Mouse (Mus musculus) brain, embryonic 14.5 days (tissue): Measurements from ENCODE around the gene Zcwpw1. TPM values are rescaled to one million over a fixed set of nuclear protein-coding genes. Genes with fewer than 3 reads are reported as not detected.

Experiments used
- DNase-seq: peaks from one replicate; pipeline ENCODE4 v3.0.0-alpha.2; 2011; ENCODE audit warnings: low read depth
- CTCF ChIP-seq: fragments of 200-500 bp; IDR thresholded peaks from 2 replicates; pipeline ENCODE4 v1.5.1; 2012; ENCODE audit warnings: inconsistent platforms, mild to moderate bottlenecking, moderate library complexity, borderline replicate concordance; ENCODE audit not compliant: insufficient read depth, insufficient read length; ENCODE audit errors: extremely low read depth
- POLR2A ChIP-seq: fragments of 200-500 bp; IDR thresholded peaks from 2 replicates; pipeline ENCODE4 v1.6.1; 2012; ENCODE audit warnings: mild to moderate bottlenecking, inconsistent platforms, borderline replicate concordance; ENCODE audit not compliant: poor library complexity, insufficient read depth, insufficient read length, severe bottlenecking; ENCODE audit errors: extremely low read depth
- polyA plus RNA-seq: library from polyadenylated mRNA; depleted of rRNA; stranded (reverse); fragments of >200 nt; gene quantifications from 2 replicates; pipeline ENCODE4 v1.2.3, GENCODE M21; 2012; rRNA removed

The Zcwpw1 gene
- polyA plus RNA-seq: 8.1 and 8.2 TPM in 2 replicates

GRCm38 (mm10) chr5:137787151-137787928, at the start of gene Zcwpw1, which contains the start of gene Mepce:
Gene Zcwpw1, plus strand, starts transcription at chr5:137787798.
Gene Mepce, minus strand, starts transcription at chr5:137787655.
- DNase-seq: peak; percentile 99

GRCm38 (mm10) chr5:137738516-137738915, 49.1 kb upstream of the Zcwpw1 start:
- peak; percentile 79 for DNase-seq
- TF ChIP-seq CTCF: peak; percentile 55
- no peak for TF ChIP-seq POLR2A

More at GRCm38 (mm10) chr5:137787151-137787928, at the start of gene Zcwpw1, which contains the start of gene Mepce:
- TF ChIP-seq POLR2A: peak; percentile 32; the same call in 1 of the 2 replicates
- TF ChIP-seq CTCF: peak; percentile 73

- TF ChIP-seq CTCF (no peak), POLR2A (no peak)
- no peak for DNase-seq
These were observed 48.1 kb upstream of the Zcwpw1 start for GRCm38 (mm10) chr5:137739471-137739870.

- DNase-seq: no peak
These were observed 47.1 kb upstream of the Zcwpw1 start for GRCm38 (mm10) chr5:137740506-137740905.

GRCm38 (mm10) chr5:137741023-137741931, 46.3 kb upstream of the Zcwpw1 start, which contains the start of gene Nyap1:
Gene Nyap1, minus strand, starts transcription at chr5:137741607.
- peak; percentile 37; the same call in 1 of the 2 replicates for TF ChIP-seq POLR2A
- peak; percentile 83 for TF ChIP-seq CTCF
- DNase-seq: peak; percentile 93

More at GRCm38 (mm10) chr5:137740506-137740905, 47.1 kb upstream of the Zcwpw1 start:
- TF ChIP-seq CTCF: no peak

- TF ChIP-seq POLR2A (no peak), CTCF (no peak)
- no peak for DNase-seq
These were observed 45.5 kb upstream of the Zcwpw1 start for GRCm38 (mm10) chr5:137742048-137742447.

- no peak for DNase-seq
- TF ChIP-seq POLR2A (no peak), CTCF (no peak)
These were observed 44.8 kb upstream of the Zcwpw1 start for GRCm38 (mm10) chr5:137742836-137743235.

- peak; percentile 80 for DNase-seq
- no peak for TF ChIP-seq CTCF
- TF ChIP-seq POLR2A: no peak
These were observed 43.4 kb upstream of the Zcwpw1 start for GRCm38 (mm10) chr5:137744197-137744596.

- no peak for TF ChIP-seq CTCF
- TF ChIP-seq POLR2A: no peak
These were observed 42.1 kb upstream of the Zcwpw1 start, which contains the start of gene Tsc22d4 for GRCm38 (mm10) chr5:137745214-137746171. Gene Tsc22d4, plus strand, starts transcription at chr5:137745730.

GRCm38 (mm10) chr5:137746282-137746850, 41.2 kb upstream of the Zcwpw1 start:
- DNase-seq: peak; percentile 71
- TF ChIP-seq CTCF: no peak
- no peak for TF ChIP-seq POLR2A

More at GRCm38 (mm10) chr5:137745214-137746171, 42.1 kb upstream of the Zcwpw1 start, which contains the start of gene Tsc22d4:
- peak; percentile 98 for DNase-seq
